In genomic region chr2:148455341-148455740, GRCm38 (mm10) we compare ENCODE assay signal across 30 mouse cellular contexts. TPM values are rescaled to one million over a fixed set of nuclear protein-coding genes. Genes with fewer than 3 reads are reported as not detected.
DNase-seq lines count a peak whose midpoint lies in the region; ATAC-seq lines count a peak whose summit lies in the region.
"Had no signal": no experiment of that assay in that cellular context is flagged by ENCODE, and none has a peak within 500 bp of the region (broad histone marks: within the 10 kb centered on the region; RNA-seq: fewer than 3 reads in every experiment).

No protein-coding gene starts in this region.

- H3K9ac ChIP-seq in lung, embryonic 16.5 days (ENCODE audit: low read length): no peak overlapping the region
- H3K9ac ChIP-seq: embryonic facial prominence, embryonic 12.5 days; embryonic facial prominence, embryonic 15.5 days; forebrain, embryonic 12.5 days; forebrain, embryonic 15.5 days; heart, embryonic 12.5 days; heart, embryonic 15.5 days; hindbrain, embryonic 14.5 days had no signal

- H3K4me1 ChIP-seq in lung, embryonic 16.5 days (replicated peaks; ENCODE audit: control insufficient read depth, insufficient read depth, low read length): peaks cover 12% of the 10 kb centered on the region
- H3K4me1 ChIP-seq: embryonic facial prominence, embryonic 12.5 days; embryonic facial prominence, embryonic 15.5 days; forebrain, embryonic 12.5 days; forebrain, embryonic 15.5 days; heart, embryonic 12.5 days; heart, embryonic 15.5 days had no signal

- ATAC-seq in lung, embryonic 16.5 days (ENCODE audit: low read depth): 0 out of 2 replicates have a peak, but pooled peaks have one; percentile 24
- ATAC-seq in granulocyte monocyte progenitor cell, adult 5-6 weeks (replicated peaks; ENCODE audit: poor library complexity, severe bottlenecking): peak; percentile 34
- no peak for ATAC-seq in frontal cortex, adult (ENCODE audit: low TSS enrichment)
- ATAC-seq: activated CD4-positive, CD25-positive, alpha-beta regulatory T cell, adult 4 months; CD4-positive, CD25-positive, alpha-beta regulatory T cell, adult 4 months; forebrain, embryonic 15.5 days; hindbrain, postnatal 0 days; inflammation-experienced regulatory T-cells, adult 6 months had no signal

- DNase-seq in lung, postnatal 14 days: no peak
- DNase-seq in adipocyte (ENCODE audit: low spot score): peak; percentile 35
- DNase-seq in neural tube, embryonic 10.5 days (ENCODE audit: extremely low spot score, low spot score): no peak
- no peak for DNase-seq in left cerebral cortex, adult 8-10 months (ENCODE audit: low spot score in 2 of 2)
- DNase-seq: adrenal gland, postnatal 10 days; adrenal gland, postnatal 36 days; cerebellum, adult 11 months; cerebellum, adult 2 months; cerebellum, adult 9-11 months; cerebellum, postnatal 25 days; gastrocnemius, postnatal 10 days; gastrocnemius, postnatal 36 days; heart, adult 18-20 months; heart, postnatal 10 days; heart, postnatal 36 days had no signal

- H3K27me3 ChIP-seq in lung, embryonic 16.5 days (ENCODE audit: control insufficient read depth, insufficient read depth, low read depth, low read length): no peaks in the 10 kb centered on the region
- H3K27me3 ChIP-seq: embryonic facial prominence, embryonic 12.5 days; embryonic facial prominence, embryonic 15.5 days; forebrain, embryonic 12.5 days; forebrain, embryonic 15.5 days; heart, embryonic 12.5 days; heart, embryonic 15.5 days had no signal

- no peaks in the 10 kb centered on the region; the same call in 1 of the 2 replicates for H3K9me3 ChIP-seq in lung, embryonic 16.5 days (ENCODE audit: control insufficient read depth, low read length)
- H3K9me3 ChIP-seq: embryonic facial prominence, embryonic 12.5 days; embryonic facial prominence, embryonic 15.5 days; forebrain, embryonic 12.5 days; forebrain, embryonic 15.5 days; heart, embryonic 12.5 days; heart, embryonic 15.5 days had no signal

- no peaks in the 10 kb centered on the region for H3K36me3 ChIP-seq in lung, embryonic 16.5 days (ENCODE audit: control insufficient read depth, insufficient read depth, low read length)
- H3K36me3 ChIP-seq: embryonic facial prominence, embryonic 12.5 days; embryonic facial prominence, embryonic 15.5 days; forebrain, embryonic 12.5 days; forebrain, embryonic 15.5 days; heart, embryonic 12.5 days; heart, embryonic 15.5 days had no signal

- no peak overlapping the region for H3K4me3 ChIP-seq in lung, embryonic 16.5 days (ENCODE audit: low read length)
- H3K4me3 ChIP-seq: embryonic facial prominence, embryonic 12.5 days; embryonic facial prominence, embryonic 15.5 days; forebrain, embryonic 12.5 days; forebrain, embryonic 15.5 days; heart, embryonic 12.5 days; heart, embryonic 15.5 days had no signal

- H3K27ac ChIP-seq in lung, embryonic 16.5 days (ENCODE audit: low read length): 0 out of 2 replicates have a peak overlapping the region, but pooled peaks have one; percentile 2
- H3K27ac ChIP-seq: embryonic facial prominence, embryonic 12.5 days; embryonic facial prominence, embryonic 15.5 days; forebrain, embryonic 12.5 days; forebrain, embryonic 15.5 days; heart, embryonic 15.5 days; hindbrain, embryonic 14.5 days; hindbrain, postnatal 0 days had no signal

- no peak overlapping the region for H3K4me2 ChIP-seq in lung, embryonic 16.5 days (ENCODE audit: low read depth, low read length)
- H3K4me2 ChIP-seq: embryonic facial prominence, embryonic 12.5 days; embryonic facial prominence, embryonic 15.5 days; forebrain, embryonic 12.5 days; forebrain, embryonic 15.5 days; heart, embryonic 12.5 days; heart, embryonic 15.5 days; hindbrain, embryonic 14.5 days had no signal

RNA-seq across cellular contexts. Expression of gene Cd93, which starts 12.0 kb away (rescaled TPM):
- 38.3 and 40.2 TPM in 2 replicates for polyA plus RNA-seq in lung, embryonic 16.5 days (2015; fragmentation: Nextera tagmentation; extraction: Ambion mirVana)
- 148 and 150 TPM in 2 replicates for total RNA-seq in granulocyte monocyte progenitor cell, adult 5-6 weeks (2014; fragmentation: Nextera tagmentation)
- total RNA-seq in granulocyte monocyte progenitor cell, adult 5-6 weeks (2017): 145 TPM in 2 replicates
- total RNA-seq in left cerebral cortex, adult 8-10 months (2022): 1 to 10 TPM; 3.2 to 4.4 (median 3.3) TPM
- total RNA-seq: MEL had no signal

RNA-seq across cellular contexts. Expression of gene Thbd, which starts 47.4 kb away (rescaled TPM):
- polyA plus RNA-seq in lung, embryonic 16.5 days (2015; fragmentation: Nextera tagmentation; extraction: Ambion mirVana): 100.0 and 109 TPM in 2 replicates
- 9.7 and 14.6 TPM in 2 replicates for total RNA-seq in granulocyte monocyte progenitor cell, adult 5-6 weeks (2014; fragmentation: Nextera tagmentation)
- total RNA-seq in granulocyte monocyte progenitor cell, adult 5-6 weeks (2017): 11.8 and 13.0 TPM in 2 replicates
- 10 to 100 TPM in 2 of 4 experiments, 1 to 10 TPM in 2; 8.2 to 10.4 (median 9.9) TPM for total RNA-seq in left cerebral cortex, adult 8-10 months (2022)
- total RNA-seq: MEL had no signal

Comparison
In these comparisons a context has a peak if more than half of its experiments do, and no peak if none do; other contexts are left out.
1. RNA of gene Cd93, which starts 12.0 kb away (total RNA-seq): 145 to 150 TPM in granulocyte monocyte progenitor cell, adult 5-6 weeks; 3.2 to 4.4 TPM in left cerebral cortex, adult 8-10 months; every median in the first group is over 10 times any median in the second.